Mouse (Mus musculus) intestine, embryonic 16.5 days (tissue): ENCODE results near the gene Thap3. TPM values are rescaled to one million over a fixed set of nuclear protein-coding genes. Genes with fewer than 3 reads are reported as not detected.

Experiments used
- ATAC-seq: fragments of 200-750 bp; cut with Nextera tagmentation; 2 replicates; pipeline ENCODE4 v1.8.0; 2017; ENCODE audit warnings: moderate TSS enrichment, moderate library complexity
- H3K27ac ChIP-seq: fragments of 300-500 bp; sonication (generic); 2 replicates; pipeline ENCODE4 v1.5.1; 2014; ENCODE audit warnings: mild to moderate bottlenecking, low read length
- H3K27me3 ChIP-seq: fragments of 300-500 bp; sonication (generic); replicated peaks from 2 replicates; pipeline ENCODE4 v1.6.1; 2014; ENCODE audit warnings: low read length, control low read depth, mixed read lengths; ENCODE audit not compliant: control insufficient read depth, insufficient read depth
- H3K36me3 ChIP-seq: fragments of 300-500 bp; sonication (generic); 2 replicates; pipeline ENCODE4 v1.6.1; 2014; ENCODE audit warnings: low read length, control low read depth; ENCODE audit not compliant: control insufficient read depth, insufficient read depth
- H3K4me1 ChIP-seq: fragments of 300-500 bp; sonication (generic); 2 replicates; pipeline ENCODE4 v1.6.1; 2014; ENCODE audit warnings: low read length, control low read depth, mixed read lengths; ENCODE audit not compliant: control insufficient read depth, insufficient read depth
- H3K4me2 ChIP-seq: fragments of 300-500 bp; sonication (generic); 2 replicates; pipeline ENCODE4 v1.6.1; 2014; ENCODE audit warnings: low read depth, low read length, control low read depth
- H3K4me3 ChIP-seq: fragments of 300-500 bp; sonication (generic); 2 replicates; pipeline ENCODE4 v1.5.1; 2014; ENCODE audit warnings: mild to moderate bottlenecking, low read length
- H3K9ac ChIP-seq: fragments of 300-500 bp; sonication (generic); 2 replicates; pipeline ENCODE4 v1.6.1; 2014; ENCODE audit warnings: low read depth, low read length
- H3K9me3 ChIP-seq: fragments of 300-500 bp; sonication (generic); 2 replicates; pipeline ENCODE4 v1.6.1; 2016; ENCODE audit warnings: low read length, control low read depth; ENCODE audit not compliant: control insufficient read depth
- WGBS: fragments of 180-500 bp; shearing (Covaris S2); extraction: QIAGEN DNeasy Blood & Tissue Kit; methylation state at CpG from one replicate; pipeline ENCODE4 v1.1.7; 2014; 5-methylcytosine and 5-hydroxymethylcytosine counted together
- polyA plus RNA-seq: library from polyadenylated mRNA; unstranded; fragments of >200 nt; fragmentation: Nextera tagmentation; extraction: Ambion mirVana; gene quantifications from 2 replicates; pipeline ENCODE4 v1.2.1, GENCODE M21; 2015

Gene Thap3
- polyA plus RNA-seq, 1 experiment from 2014 or later = 29.0 TPM

GRCm38 (mm10) chr4:151972221-151972967, 16.4 kb downstream of the Thap3 start:
- Histone ChIP-seq H3K4me2 (no peak overlapping the region), H3K9ac (no peak overlapping the region), H3K4me3 (no peak overlapping the region), H3K36me3 (peaks cover 26% of the 10 kb centered on the region), H3K9me3 (no peaks in the 10 kb centered on the region; the same call in 1 of the 2 replicates), H3K27ac (no peak overlapping the region), H3K4me1 (no peaks in the 10 kb centered on the region), H3K27me3 (no peaks in the 10 kb centered on the region)
- WGBS = 70% methylated on average over 10 of the region's 10 CpGs
- no peak for ATAC-seq

- ATAC-seq = no peak
- Histone ChIP-seq H3K4me2 (no peak overlapping the region), H3K27me3 (no peaks in the 10 kb centered on the region), H3K9ac (no peak overlapping the region), H3K4me1 (no peaks in the 10 kb centered on the region), H3K9me3 (no peaks in the 10 kb centered on the region), H3K36me3 (peaks cover 13% of the 10 kb centered on the region), H3K27ac (no peak overlapping the region), H3K4me3 (no peak overlapping the region)
- 91% methylated on average over 26 of the region's 26 CpGs for WGBS
Measured at GRCm38 (mm10) chr4:151968204-151968921, 20.4 kb downstream of the Thap3 start.

- Histone ChIP-seq H3K4me1 (no peaks in the 10 kb centered on the region), H3K9ac (no peak overlapping the region), H3K9me3 (no peaks in the 10 kb centered on the region), H3K27me3 (no peaks in the 10 kb centered on the region), H3K4me2 (no peak overlapping the region), H3K4me3 (no peak overlapping the region), H3K27ac (no peak overlapping the region), H3K36me3 (peaks cover 29% of the 10 kb centered on the region)
- WGBS = 86% methylated on average over 3 of the region's 3 CpGs
- no peak for ATAC-seq
Measured at GRCm38 (mm10) chr4:151962817-151963216, 26.0 kb downstream of the Thap3 start.

DNA sequence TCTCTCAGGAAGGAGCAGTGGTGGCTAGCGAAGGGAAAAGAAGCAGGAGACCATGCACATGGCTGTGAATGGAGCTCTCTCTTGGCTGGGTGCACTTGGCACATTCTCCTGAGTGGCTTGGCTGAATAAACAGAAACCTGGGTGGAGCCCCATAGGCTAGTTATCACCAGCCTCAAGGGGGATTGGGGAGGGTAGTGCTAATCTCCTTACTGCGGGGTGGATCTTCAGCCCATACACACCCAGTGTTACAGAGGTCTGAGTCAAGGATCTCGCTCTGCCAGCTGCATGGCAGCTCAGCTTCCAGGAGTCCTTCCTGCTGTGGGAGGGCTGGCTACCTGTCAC, 28.3 kb downstream of the Thap3 start:
- Histone ChIP-seq H3K27ac (no peak overlapping the region; the same call in 1 of the 2 replicates), H3K36me3 (peaks cover 34% of the 10 kb centered on the region), H3K9me3 (no peaks in the 10 kb centered on the region), H3K4me1 (no peaks in the 10 kb centered on the region), H3K4me3 (no peak overlapping the region), H3K9ac (no peak overlapping the region), H3K27me3 (no peaks in the 10 kb centered on the region), H3K4me2 (no peak overlapping the region)
- ATAC-seq = peak; percentile 94
- WGBS = 65% methylated on average over 3 of the region's 3 CpGs

DNA sequence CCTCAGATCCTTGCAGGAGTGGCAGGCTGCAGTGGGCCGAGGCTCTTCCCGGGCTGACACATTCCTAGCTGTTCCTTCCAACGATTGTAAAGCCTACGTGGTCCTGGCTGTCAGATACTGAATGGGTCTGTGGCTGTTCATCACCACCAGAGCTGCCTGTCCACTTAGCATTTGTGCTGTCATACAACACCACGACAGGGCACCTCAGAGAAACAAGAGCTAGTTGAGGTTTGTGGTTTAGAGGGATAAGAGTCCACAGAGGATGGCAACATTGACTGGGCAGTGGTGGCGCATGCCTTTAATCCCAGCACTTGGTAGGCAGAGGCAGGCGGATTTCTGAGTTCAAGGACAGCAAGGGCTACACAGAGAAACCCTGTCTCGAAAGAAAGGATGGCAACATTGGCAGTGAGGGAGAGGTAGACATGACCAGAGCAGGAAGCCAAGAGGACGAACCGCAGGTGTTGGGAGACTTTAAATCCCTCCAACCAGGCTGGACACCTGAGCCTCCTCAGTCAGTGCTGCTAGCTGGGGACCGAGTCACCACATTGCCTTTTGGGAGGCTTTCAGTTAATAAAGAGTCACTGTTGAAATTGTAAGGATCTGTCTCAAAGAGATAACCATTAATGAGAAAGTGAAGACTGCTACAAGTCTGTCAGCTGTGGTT, 28.8 kb downstream of the Thap3 start:
- 87% methylated on average over 11 of the region's 11 CpGs for WGBS

GRCm38 (mm10) chr4:151957584-151958315, 31.0 kb downstream of the Thap3 start:
- peak; percentile 53; the same call in 1 of the 2 replicates for ATAC-seq
- Histone ChIP-seq H3K4me1 (no peaks in the 10 kb centered on the region), H3K4me2 (no peak overlapping the region), H3K27me3 (no peaks in the 10 kb centered on the region), H3K36me3 (peaks cover 29% of the 10 kb centered on the region), H3K27ac (no peak overlapping the region), H3K9me3 (no peaks in the 10 kb centered on the region), H3K4me3 (no peak overlapping the region), H3K9ac (no peak overlapping the region)
- WGBS = 81% methylated on average over 9 of the region's 9 CpGs

More for the DNA sequence above, 28.8 kb downstream of the Thap3 start:
- peak; percentile 14; the same call in 1 of the 2 replicates for ATAC-seq
- no peak overlapping the region for H3K4me3 ChIP-seq
- H3K27ac ChIP-seq = no peak overlapping the region; the same call in 1 of the 2 replicates
- no peaks in the 10 kb centered on the region for H3K4me1 ChIP-seq
- no peaks in the 10 kb centered on the region for H3K27me3 ChIP-seq
- H3K36me3 ChIP-seq = peaks cover 33% of the 10 kb centered on the region
- no peak overlapping the region for H3K9ac ChIP-seq
- no peaks in the 10 kb centered on the region for H3K9me3 ChIP-seq
- no peak overlapping the region for H3K4me2 ChIP-seq

- Histone ChIP-seq H3K9ac (no peak overlapping the region), H3K27me3 (no peaks in the 10 kb centered on the region), H3K4me2 (no peak overlapping the region), H3K36me3 (peaks cover 24% of the 10 kb centered on the region), H3K4me3 (no peak overlapping the region), H3K9me3 (no peaks in the 10 kb centered on the region), H3K4me1 (no peaks in the 10 kb centered on the region), H3K27ac (no peak overlapping the region)
- WGBS = 79% methylated on average over 1 of the region's 1 CpGs
- ATAC-seq = no peak
Measured at GRCm38 (mm10) chr4:151955791-151956190, 33.0 kb downstream of the Thap3 start.

DNA sequence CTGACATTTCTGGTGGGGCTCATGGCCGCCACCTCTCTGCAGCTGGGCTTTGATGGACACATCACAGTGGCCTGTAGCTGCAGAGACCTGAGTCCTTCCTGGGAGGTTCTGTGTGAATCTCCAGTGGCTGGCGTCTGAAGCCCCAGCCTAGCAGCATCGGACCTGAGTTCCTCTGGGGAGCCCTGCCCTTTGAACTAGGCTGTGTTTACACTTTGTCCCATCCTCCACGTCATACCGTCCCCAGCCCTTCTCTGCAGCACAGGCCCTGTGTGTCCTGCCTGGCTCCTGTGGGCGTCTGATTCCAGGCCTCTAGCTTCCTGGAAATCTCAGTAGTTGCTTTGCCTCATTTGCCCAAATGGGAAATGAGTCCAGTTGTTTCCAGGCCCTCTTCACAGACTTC, 35.6 kb downstream of the Thap3 start:
- H3K4me1 ChIP-seq = no peaks in the 10 kb centered on the region
- 60% methylated on average over 6 of the region's 6 CpGs for WGBS
- H3K36me3 ChIP-seq = peaks cover 15% of the 10 kb centered on the region; the same call in 1 of the 2 replicates

More for the DNA sequence above, 35.6 kb downstream of the Thap3 start:
- Histone ChIP-seq H3K27ac (no peak overlapping the region), H3K27me3 (no peaks in the 10 kb centered on the region), H3K4me3 (no peak overlapping the region), H3K4me2 (no peak overlapping the region), H3K9ac (no peak overlapping the region), H3K9me3 (no peaks in the 10 kb centered on the region)
- ATAC-seq = peak; percentile 34; the same call in 1 of the 2 replicates
